Mouse (Mus musculus) ES-Bruce4 (cell line): ENCODE measurements around the gene Doxl2. TPM values are rescaled to one million over a fixed set of nuclear protein-coding genes. Genes with fewer than 3 reads are reported as not detected.

Experiments used
- H3K27ac ChIP-seq: 2 replicates; pipeline ENCODE4 v1.5.1; 2012; ENCODE audit warnings: low read length, inconsistent platforms; ENCODE audit not compliant: insufficient read depth
- H3K27me3 ChIP-seq: 2 replicates; pipeline ENCODE4 v1.6.1; 2012; ENCODE audit warnings: mild to moderate bottlenecking, low read length, inconsistent platforms; ENCODE audit not compliant: control insufficient read depth, poor library complexity, insufficient read depth, severe bottlenecking
- H3K36me3 ChIP-seq: 2 replicates; pipeline ENCODE4 v1.6.1; 2012; ENCODE audit warnings: inconsistent platforms, mild to moderate bottlenecking, low read length, moderate library complexity; ENCODE audit not compliant: control insufficient read depth, poor library complexity, insufficient read depth, severe bottlenecking
- H3K4me1 ChIP-seq: one replicate; pipeline ENCODE4 v1.8.1; 2011; ENCODE audit warnings: low read length; ENCODE audit not compliant: control insufficient read depth, insufficient read depth
- H3K4me3 ChIP-seq: 2 replicates; pipeline ENCODE4 v1.5.1; 2011; ENCODE audit warnings: low read depth, mild to moderate bottlenecking, low read length
- H3K9ac ChIP-seq: 2 replicates; pipeline ENCODE4 v1.6.1; 2012; ENCODE audit warnings: low read depth, mild to moderate bottlenecking, inconsistent platforms; ENCODE audit not compliant: poor library complexity, severe bottlenecking
- H3K9me3 ChIP-seq: replicated peaks from 2 replicates; pipeline ENCODE4 v1.6.1; 2012; ENCODE audit warnings: mild to moderate bottlenecking, low read length, inconsistent platforms; ENCODE audit not compliant: control insufficient read depth, poor library complexity, insufficient read depth, severe bottlenecking
- CTCF ChIP-seq: IDR thresholded peaks from one replicate; pipeline ENCODE4 v1.8.1; 2011; ENCODE audit warnings: low read depth, low read length
- EP300 ChIP-seq: IDR thresholded peaks from 2 replicates; pipeline ENCODE4 v1.6.1; 2011; ENCODE audit warnings: low read depth, low read length; ENCODE audit not compliant: insufficient read depth
- POLR2A ChIP-seq: IDR thresholded peaks from one replicate; pipeline ENCODE4 v1.8.1; 2011; ENCODE audit warnings: low read length; ENCODE audit not compliant: insufficient read depth
- polyA plus RNA-seq: library from polyadenylated mRNA; stranded (reverse); fragments of >200 nt; gene quantifications from 2 replicates; pipeline ENCODE4 v1.2.4, GENCODE M21; 2011; ENCODE audit warnings: low read depth; ENCODE audit not compliant: missing spikeins, insufficient read depth, insufficient read length

Gene Doxl2
- polyA plus RNA-seq: not detected in 2 replicates

DNA sequence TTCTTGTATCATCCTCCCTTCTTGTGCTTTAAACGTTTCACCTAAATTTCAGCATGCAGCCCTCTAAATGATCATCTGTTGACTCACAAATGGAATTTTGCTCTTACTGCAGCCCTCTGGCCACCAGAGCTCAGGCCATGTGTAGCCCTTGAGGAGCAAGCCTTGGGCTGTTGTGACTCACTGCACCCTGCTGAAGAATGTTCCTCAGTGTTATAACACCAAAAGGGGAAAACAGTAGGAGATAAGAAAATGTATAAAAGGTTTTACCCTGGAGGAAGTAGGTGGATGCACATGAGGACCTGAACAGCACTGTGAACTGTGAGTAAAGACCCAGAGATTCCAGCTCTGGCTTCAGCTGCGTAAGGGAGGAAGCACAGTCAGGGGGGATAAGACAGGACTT is at the start of gene Doxl2:
Gene Doxl2 (plus strand): TSS at position 301 of the 400 bp plus-strand sequence.
- Histone ChIP-seq H3K9me3 (no peaks in the 10 kb centered on the region), H3K36me3 (no peaks in the 10 kb centered on the region), H3K4me3 (no peak within 1 kb of the TSS), H3K27me3 (no peaks in the 10 kb centered on the region; the same call in 1 of the 2 replicates), H3K9ac (no peak within 1 kb of the TSS), H3K4me1 (no peaks in the 10 kb centered on the region), H3K27ac (no peak within 1 kb of the TSS)
- TF ChIP-seq EP300: no peak
- no peak for TF ChIP-seq CTCF
- no peak for TF ChIP-seq POLR2A

- no peaks in the 10 kb centered on the region for H3K4me1 ChIP-seq
- H3K27ac ChIP-seq: no peak within 1 kb of the TSS
- no peaks in the 10 kb centered on the region for H3K9me3 ChIP-seq
- no peaks in the 10 kb centered on the region for H3K36me3 ChIP-seq
- no peaks in the 10 kb centered on the region for H3K27me3 ChIP-seq
- TF ChIP-seq CTCF: no peak
- no peak for TF ChIP-seq POLR2A
- TF ChIP-seq EP300: no peak
- no peak within 1 kb of the TSS for H3K9ac ChIP-seq
- no peak within 1 kb of the TSS for H3K4me3 ChIP-seq
Measured at GRCm38 (mm10) chr6:48929595-48929994, 45.2 kb upstream of the Doxl2 start, which contains the start of gene 1600015I10Rik. 1600015I10Rik (plus strand) TSS chr6:48929895.

GRCm38 (mm10) chr6:48949596-48949995 is 25.2 kb upstream of the Doxl2 start:
- Histone ChIP-seq H3K4me1 (no peaks in the 10 kb centered on the region), H3K9ac (no peak overlapping the region), H3K9me3 (no peaks in the 10 kb centered on the region), H3K27ac (no peak overlapping the region), H3K36me3 (no peaks in the 10 kb centered on the region), H3K27me3 (no peaks in the 10 kb centered on the region), H3K4me3 (no peak overlapping the region)
- TF ChIP-seq EP300: no peak
- TF ChIP-seq POLR2A: no peak
- TF ChIP-seq CTCF: no peak

DNA sequence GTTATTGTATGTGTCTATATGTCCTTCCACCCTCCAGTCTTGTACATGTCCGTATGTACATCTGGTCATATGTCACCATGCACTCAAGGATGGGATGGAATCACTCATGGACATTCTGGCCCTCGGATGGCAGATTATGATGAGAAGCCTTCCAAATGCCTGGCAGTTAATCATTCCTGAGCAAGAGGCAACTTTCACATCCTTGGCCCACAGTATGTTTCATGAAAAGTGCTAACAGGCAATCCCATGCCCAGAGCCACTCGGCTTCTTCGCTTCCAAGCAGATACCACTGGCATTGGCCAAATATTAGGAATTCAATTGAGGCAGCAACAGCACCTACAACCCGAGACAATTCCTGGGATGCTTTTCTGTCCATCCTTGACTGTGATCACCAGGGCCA is 24.1 kb upstream of the Doxl2 start:
- Histone ChIP-seq H3K4me1 (no peaks in the 10 kb centered on the region), H3K9ac (no peak overlapping the region), H3K4me3 (no peak overlapping the region), H3K9me3 (no peaks in the 10 kb centered on the region), H3K36me3 (no peaks in the 10 kb centered on the region), H3K27me3 (no peaks in the 10 kb centered on the region), H3K27ac (no peak overlapping the region)
- TF ChIP-seq CTCF (no peak), POLR2A (no peak), EP300 (no peak)

- Histone ChIP-seq H3K9me3 (no peaks in the 10 kb centered on the region), H3K27ac (no peak overlapping the region), H3K9ac (no peak overlapping the region), H3K4me1 (no peaks in the 10 kb centered on the region), H3K4me3 (no peak overlapping the region), H3K36me3 (no peaks in the 10 kb centered on the region), H3K27me3 (no peaks in the 10 kb centered on the region)
- no peak for TF ChIP-seq POLR2A
- TF ChIP-seq CTCF: no peak
- TF ChIP-seq EP300: no peak
Measured at GRCm38 (mm10) chr6:48951630-48952029, 23.1 kb upstream of the Doxl2 start.

DNA sequence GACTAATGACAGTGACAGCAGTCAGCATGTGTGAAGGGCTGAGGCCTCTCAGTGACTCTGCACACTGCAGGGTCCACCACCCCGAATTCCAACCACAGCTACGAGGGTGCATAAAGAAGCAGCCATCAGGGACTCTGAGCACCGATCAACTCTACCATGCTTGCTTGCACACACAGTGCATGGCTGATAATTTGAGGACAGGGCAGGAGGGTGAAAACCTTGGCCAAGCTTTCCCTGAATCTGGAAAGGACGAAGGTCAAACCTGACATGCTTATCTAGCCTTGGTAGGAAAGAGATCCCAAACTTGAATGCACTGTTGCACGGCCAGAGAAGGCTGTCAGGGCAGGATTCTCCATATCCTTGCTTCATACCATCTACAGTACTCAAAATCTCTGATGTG is 21.5 kb upstream of the Doxl2 start:
- H3K27ac ChIP-seq: no peak overlapping the region
- TF ChIP-seq POLR2A (no peak), EP300 (no peak), CTCF (no peak)
- no peak overlapping the region for H3K4me3 ChIP-seq
- no peaks in the 10 kb centered on the region for H3K9me3 ChIP-seq
- no peak overlapping the region for H3K9ac ChIP-seq
- H3K27me3 ChIP-seq: no peaks in the 10 kb centered on the region
- no peaks in the 10 kb centered on the region for H3K36me3 ChIP-seq
- H3K4me1 ChIP-seq: no peaks in the 10 kb centered on the region
